Mouse (Mus musculus) megakaryocyte, embryonic 14.5 days (primary cell): ENCODE measurements around the gene C2cd6.

Source experiments
- FLI1 ChIP-seq: IDR thresholded peaks from 2 replicates; pipeline ENCODE4 v1.6.1; 2012; ENCODE audit warnings: low read length, inconsistent platforms, mixed read lengths
- GATA1 ChIP-seq: IDR thresholded peaks from 3 replicates; pipeline ENCODE4 v1.6.1; 2012; ENCODE audit warnings: mixed read lengths, low read length, inconsistent platforms, borderline replicate concordance

- TF ChIP-seq GATA1 (no peak), FLI1 (no peak)
Observed at GRCm38 (mm10) chr1:59009250-59009649, 85.5 kb downstream of the C2cd6 start.
